Mouse (Mus musculus): ENCODE measurements around the gene Ramac.

Ramac gene

DNA sequence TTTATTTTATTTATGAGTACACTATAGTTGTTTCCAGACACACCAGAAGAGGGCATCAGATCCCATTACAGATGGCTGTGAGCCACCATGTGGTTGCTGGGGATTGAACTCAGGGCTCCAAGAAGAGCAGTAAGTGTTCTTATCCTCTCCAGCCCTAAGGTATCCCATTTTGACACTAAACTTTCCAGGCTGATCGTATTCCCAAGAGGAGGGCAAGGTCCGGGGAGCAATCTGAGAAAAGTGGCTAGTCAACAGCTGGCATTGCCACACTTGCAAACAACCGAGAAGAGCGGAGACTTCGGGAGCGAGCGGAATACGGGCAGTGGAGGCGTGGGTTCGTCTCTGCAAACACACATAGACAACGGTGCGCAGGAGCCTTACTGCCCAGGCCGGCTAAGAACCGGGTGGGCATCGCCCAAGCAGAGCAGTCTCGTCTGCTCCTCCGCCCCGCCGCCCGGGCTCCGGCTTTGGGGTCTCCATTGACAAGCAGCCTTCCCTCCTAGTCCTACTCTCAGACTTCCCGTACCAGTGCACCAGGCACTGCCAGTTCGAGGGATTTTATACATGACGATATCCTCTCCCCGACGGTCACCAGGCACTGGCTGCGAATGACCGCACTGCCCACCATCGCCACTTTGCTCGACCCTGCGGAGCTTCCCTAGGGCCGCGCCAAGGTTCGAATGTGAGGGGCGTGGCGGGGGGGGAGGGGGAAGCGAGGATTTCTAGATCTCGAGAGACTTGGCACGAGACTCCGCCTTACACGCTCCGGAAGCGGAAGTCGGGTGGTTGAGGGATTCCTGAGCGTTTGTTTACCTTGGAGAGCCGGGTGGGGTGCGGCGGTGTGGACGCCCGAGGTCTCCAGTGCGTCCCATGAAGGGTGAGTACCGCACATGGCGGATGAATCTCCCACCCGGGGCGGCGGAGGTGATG is at the start of gene Ramac:
TSS of gene Ramac (plus strand) at position 746 of the 930 bp plus-strand sequence.
- in situ Hi-C loops (cut with MboI, MseI) = loop anchor here (5.0 kb wide), 2 partner anchors 175 to 410 kb away; no protein-coding TSS in a partner anchor

DNA sequence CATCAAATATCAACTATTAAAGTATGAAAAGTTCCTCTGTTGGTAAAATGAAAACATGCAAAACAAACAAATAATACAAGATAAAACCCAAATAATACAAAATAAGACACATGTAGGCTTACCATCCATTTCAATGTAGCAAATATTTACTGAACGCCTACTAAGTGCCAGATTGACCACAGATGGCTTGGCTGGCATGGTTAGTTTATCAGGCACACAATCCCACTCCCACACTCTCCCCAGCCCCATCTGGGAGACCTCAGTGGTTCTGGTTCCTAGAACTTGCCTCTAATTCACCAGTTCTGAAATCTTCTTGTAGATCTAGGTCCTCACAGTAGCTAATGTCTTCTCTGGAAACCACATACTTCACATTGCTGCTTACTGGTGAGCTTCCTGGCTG is 44.1 kb upstream of the Ramac start:
- in situ Hi-C loops (cut with MboI, MseI) = no loop called here

DNA sequence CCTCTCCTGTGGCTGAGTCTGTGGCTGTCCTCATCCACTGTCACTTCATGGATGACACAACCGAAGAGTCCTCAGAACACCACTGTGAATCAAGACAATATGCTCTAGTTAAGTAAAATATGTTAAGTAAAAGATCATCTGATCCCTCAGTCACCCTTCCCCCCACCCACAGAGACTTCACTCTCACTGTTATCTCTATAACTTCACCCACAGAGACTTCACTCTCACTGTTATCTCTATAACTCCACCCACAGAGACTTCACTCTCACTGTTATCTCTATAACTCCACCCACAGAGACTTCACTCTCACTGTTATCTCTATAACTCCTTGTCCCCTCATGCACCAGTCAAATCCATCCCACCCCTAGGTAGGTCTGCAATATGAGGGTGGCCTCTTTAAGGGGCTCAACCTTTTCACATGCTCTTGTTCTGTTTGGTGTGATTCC is 43.5 kb upstream of the Ramac start:
- in situ Hi-C loops (cut with MboI, MseI) = no loop called here

DNA sequence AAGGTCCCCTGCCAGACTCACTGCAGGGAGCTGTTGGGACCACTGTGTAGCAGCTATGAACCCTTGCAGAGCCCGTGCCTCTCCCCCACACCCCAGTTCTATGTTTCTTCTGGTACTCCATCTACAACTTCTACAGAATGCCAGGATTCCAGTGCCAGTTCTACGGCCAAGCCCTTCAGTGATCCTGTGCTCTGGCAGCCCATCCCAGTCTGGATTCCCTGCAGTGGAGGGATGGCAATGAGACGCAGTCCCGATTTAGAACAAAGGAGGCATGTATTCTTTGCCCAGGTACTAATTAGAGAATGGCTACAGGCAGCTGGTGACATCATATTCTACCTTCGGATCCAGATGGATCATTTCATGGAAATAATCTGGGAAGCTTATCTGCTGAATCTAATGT is 41.5 kb upstream of the Ramac start:
- in situ Hi-C loops (cut with MboI, MseI) = no loop called here

DNA sequence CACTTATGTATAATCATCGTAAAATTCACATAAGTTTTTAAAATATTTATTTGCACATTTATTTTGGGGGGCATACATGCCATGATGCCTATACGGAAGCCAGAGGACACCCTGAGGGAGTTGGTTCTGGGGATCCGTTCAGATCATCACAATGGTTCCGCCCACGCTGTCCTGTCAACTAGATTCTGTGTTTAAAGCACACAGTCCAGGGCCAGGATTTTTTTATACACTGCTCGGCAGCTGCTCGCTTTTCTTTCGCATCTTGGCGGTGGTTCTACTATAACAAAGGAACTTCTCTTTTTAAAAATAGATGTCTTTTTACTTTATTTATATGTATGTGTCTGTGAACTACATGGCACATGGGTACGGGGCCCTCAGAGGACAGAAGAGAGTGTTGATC is 38.9 kb upstream of the Ramac start:
- in situ Hi-C loops (cut with MboI, MseI) = no loop called here

DNA sequence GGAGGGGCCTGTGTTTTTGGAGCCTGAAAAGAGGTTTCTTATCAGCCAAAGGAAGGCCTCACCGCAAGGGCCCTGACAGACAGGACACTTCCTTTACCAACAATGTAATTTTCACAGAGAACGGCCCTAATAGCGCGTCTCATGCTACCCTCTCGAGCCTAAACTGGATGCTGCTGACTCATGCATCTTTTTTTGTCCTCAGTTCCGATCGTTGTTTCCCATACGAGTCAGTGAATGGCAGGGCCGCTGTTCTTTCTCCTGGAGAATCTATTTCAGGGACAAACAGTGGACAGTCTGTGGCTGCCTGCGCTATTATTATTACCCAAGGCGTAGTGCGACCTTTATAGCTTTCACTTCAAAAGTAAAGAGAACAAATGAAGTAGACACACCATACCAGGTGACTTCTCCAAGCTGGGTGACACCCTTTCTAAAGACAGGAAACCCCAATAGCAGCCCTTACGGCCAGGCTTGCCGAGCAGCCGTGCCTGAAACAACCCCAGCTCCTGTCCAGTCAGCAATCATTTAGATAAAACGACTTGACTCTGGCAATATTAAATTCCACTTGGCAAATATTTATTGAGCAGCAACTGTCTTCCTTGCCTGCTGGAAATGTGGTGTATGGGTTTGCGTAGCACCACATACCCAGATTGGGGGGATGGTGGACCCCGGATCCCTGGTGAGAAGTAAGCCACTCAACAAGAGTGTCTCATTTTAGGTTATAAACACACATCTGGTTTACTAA is 36.6 kb upstream of the Ramac start:
- in situ Hi-C loops (cut with MboI, MseI) = no loop called here

DNA sequence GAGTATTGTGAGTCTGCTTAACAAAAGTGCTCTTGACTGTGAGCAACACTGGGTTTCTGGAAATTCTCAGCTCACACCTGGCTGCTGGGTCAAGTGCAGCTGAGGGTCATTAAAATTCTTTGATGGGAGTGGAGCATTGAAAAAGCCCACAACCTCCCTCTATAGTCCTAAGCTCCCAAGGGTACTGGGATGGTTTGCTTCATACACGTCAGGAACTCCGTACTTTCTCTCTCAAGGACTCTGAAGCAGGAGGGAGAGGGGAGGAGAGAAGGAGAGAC is 36.1 kb upstream of the Ramac start:
- in situ Hi-C loops (cut with MboI, MseI) = no loop called here

DNA sequence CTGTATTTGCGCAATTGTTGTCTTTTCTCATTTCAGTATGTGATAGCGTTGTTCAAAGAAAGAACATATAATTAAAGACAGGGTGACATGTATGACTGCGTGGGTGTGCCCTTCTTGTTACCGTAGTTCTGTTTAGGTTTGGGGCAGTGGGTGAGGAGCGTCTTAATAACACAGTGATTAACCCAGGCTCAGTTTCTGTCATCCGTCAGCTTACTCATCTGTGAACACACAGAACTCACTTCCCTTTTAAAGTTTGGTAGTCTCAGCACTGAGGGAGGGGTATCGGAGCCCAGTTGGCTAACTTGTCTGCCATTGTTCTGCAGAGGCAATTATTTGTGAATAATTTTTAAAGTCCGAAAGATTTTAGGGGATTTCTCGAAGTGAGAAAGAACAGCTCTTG is 35.0 kb upstream of the Ramac start:
- in situ Hi-C loops (cut with MboI, MseI) = no loop called here

DNA sequence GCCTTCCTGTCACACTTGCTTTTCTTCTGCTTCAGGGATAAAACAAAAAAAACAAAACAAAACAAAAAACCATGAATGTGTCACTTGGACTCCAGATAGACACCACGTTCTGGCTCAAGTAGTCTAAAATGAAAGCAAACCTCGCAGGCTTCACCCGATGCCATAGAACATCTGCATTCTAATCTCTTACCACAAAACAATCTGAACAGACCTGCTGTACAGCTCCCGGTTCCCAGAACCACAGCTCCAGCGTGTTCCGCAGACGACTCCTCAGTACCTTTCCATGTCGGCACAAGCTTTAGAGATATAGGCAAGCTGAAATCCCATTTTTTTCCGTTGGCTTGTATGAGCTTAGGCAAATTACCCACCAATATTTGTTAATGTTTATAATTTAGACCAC is 32.9 kb upstream of the Ramac start:
- in situ Hi-C loops (cut with MboI, MseI) = no loop called here

DNA sequence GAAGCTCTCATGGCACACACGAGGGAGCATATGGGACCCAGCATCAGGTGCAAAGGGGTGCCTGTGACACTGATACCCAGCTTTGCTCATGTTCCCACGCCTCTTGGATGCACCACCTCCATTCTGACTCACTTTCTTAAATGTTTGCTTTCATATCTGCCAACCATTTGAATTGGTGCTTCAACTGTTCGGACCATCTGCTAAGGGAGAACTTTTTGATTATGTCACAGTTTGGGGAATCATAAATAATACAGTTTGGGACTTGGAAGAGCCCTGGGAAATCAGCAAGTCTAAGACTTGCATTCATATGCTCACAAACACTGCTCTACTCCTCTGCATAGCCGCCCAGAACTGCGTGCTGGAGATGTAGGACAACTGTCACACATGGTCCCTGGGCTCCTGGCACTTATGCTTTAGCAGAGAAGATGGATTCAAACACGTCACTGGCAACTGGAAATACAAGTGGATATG is 31.5 kb upstream of the Ramac start:
- in situ Hi-C loops (cut with MboI, MseI) = no loop called here

DNA sequence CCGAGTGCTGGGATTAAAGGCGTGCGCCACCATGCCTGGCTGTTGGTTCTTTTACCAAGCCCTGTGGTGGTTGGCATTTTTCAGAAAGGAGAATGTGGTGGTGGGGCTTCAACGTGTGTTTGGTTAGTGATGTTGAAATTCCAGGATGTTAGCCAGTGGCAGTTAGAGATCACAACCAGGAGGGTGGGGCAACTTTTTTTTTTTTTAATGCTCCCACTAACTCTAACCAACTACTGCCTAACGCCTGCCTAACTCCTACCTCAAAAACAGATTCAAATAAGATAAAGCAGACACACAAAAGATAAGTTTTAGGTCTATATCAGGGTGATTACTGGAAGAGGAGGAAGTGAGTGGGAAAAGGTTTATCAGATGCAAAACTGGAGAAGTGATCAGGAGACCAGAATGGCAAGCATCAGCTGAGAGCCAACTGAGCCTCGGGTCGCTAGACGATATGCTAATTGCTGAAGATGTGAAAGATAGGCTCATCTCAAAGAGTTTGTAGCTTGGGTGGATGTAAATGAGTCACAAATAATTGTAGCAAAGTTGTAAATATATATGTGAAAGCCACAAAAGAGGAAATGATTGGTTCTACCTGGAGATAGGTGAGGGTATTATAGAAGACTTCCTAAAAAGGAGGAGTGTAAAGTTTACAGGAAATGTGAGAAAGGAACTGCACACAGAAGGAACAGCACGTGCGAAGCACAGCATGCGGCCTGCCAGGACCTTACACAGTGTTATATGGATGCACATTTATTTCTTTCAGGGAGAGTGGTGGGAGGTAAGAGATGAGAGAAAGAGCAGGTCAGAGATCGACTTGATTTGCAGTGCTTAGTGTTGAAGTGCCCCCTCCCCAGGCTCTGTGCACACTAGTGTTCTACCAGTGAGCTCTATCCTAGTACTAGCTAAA is 30.3 kb upstream of the Ramac start:
- in situ Hi-C loops (cut with MboI, MseI) = no loop called here

DNA sequence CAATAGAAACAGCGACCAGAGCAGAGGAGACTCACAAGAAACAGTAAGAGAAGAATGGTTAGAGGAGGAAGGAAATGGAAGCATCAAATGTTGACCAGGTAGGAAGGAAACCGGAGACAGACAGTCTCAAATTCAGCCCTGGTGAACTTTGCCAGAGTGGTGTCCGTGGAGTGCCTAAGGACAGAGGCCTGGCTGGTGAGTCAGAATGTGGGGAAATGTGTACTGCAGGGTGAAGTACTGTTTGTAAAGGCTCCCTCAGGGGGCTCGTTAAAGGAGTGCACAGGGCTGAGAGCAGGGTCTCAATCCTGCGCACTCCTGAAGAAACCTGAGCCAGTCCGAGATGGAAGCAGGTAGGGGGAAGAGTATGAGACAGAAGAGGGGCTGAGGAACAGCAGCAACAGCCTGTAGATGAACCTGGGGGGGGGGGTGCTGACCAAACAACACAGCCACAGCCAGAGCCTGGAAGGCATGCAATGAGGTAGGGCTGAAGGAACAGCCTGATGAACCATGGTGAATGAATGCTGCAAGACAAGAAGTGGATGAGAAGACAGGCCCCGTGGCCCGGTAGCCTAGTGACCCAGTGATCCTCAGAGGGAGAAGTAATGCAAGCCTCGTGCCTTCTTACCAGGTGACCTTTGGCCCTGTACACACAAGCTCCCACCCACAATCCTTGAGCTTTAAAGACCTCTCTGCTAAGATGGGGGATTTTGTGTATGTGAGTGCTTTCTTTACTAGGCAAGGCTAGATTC is 27.3 kb upstream of the Ramac start:
- in situ Hi-C loops (cut with MboI, MseI) = no loop called here

DNA sequence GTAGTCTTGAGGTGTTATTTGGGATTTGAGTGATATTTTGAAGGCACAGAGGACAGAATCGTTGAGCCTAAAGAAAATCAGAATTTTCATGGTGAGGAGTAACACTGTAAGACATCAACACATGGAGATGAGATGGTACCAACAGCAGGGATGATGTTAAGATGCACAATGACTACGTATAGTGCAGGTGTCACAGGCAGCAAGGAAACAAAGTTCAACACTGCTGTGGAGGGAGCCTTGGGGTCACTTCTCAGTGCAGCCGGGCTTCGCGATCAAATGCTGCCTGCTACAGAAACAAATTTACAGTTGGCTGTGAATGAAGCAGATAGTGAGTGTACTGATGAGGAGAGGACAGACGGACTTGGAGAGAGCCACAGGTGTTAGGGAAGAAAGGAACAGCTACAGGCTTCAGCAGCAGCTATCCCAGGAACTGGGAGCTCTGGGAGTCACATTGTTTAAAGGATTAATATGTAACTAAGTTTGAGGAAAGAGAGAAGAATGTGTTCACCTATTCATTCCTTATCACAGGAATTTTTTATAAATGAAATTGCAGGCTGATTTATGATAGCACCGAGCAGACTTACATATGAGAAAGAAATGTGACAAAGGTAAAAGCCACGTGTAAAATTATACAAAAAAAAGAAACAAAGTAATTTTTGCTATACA is 23.9 kb upstream of the Ramac start:
- in situ Hi-C loops (cut with MboI, MseI) = no loop called here

DNA sequence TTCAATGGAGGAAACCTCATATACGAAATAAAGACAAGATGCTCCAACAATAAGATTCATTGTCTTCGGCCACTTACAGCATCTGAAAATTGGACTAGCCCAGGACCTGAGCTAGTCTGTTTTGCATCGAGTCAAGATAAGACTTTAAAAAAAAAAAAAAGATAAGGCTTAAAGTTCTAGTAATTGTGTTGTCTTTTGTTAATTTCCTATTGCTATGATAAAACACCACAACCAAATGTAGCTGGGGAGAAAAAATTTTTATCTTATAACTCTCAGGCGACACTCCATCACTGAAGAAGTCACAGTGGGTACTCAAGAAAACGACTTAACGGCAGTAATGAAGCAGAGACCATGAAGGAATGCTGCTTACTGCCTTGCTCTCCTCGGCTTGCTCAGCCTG is 22.7 kb upstream of the Ramac start:
- in situ Hi-C loops (cut with MboI, MseI) = no loop called here

DNA sequence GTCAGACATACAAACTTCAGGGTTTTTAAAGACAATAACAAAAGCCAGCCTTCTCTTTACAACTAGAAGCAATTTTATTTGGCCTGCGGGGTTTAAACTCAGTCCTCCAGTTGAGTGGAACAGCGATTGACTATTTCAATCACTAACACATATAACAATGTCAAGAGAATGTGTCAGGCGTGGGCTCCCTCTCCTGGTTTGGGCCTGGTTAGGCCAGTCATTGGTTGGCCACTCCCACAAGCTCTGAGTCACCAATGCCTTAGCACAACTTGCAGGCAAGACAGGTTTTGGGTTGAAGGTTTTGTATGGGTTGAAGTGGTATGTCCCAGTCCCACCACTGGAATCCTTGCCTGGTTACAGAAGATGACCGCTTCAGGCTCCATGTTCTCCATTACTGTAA is 18.6 kb upstream of the Ramac start:
- in situ Hi-C loops (cut with MboI, MseI) = no loop called here

DNA sequence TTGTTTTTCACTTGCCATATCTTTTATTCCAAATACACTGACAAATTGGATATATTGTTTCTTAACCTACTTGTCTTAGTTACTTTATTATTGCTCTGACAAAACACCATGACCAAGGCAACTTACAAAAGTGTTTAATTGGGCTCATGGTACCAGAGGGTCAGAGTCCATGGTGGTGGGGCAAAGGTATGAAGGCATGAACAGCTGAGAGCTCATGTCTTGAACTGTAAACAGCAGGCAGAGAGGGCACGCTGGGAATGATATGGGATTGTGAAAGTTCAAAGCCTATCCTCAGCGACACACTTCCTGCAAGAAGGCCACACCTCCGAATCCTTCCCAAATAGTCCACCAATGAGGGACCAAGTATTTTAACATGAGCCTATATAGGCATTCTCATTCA is 14.8 kb upstream of the Ramac start:
- in situ Hi-C loops (cut with MboI, MseI) = loop anchor here in 1 of 2 experiments (5.0 kb wide), 1 partner anchor 196 kb away; no protein-coding TSS in a partner anchor

DNA sequence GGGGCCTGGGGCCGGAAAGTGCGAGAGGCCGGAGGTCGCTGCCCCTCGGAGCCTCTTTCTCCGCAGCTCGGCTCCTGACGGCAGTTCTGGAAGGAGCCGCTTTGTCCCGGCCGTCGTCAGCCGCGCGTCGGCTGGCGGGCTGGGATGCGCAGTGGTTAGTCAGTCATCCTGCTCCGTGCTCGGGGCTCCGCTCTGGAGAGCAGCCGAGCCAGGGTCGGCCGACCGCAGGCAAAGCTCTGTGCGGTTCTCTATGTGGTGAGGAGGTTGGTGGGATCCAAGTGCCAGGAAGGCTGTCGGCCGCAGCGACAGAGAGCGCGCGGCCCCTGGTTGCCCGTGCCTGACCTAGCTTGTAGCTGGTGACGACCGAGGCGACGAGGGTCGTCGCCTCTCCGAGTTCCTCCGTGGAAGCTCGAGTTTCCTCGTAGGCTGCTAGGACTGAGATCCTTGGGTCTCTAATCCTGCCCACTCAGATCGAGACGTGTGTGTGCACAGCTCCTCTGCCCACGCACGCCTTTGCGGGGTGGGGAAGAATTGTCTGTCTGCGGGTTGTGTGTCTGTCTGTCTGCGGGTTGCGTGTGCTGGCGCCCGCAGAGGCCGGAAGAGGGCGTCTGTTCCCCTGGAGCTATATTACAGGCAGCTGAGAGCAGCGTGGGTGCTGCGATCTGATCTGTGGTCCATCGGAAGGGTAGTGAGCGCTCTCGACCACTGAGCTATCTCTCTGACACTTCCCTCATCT is 553 bp downstream of the Ramac start:
- in situ Hi-C loops (cut with MboI, MseI) = loop anchor here (5.0 kb wide), 2 partner anchors 174 to 411 kb away; no protein-coding TSS in a partner anchor

DNA sequence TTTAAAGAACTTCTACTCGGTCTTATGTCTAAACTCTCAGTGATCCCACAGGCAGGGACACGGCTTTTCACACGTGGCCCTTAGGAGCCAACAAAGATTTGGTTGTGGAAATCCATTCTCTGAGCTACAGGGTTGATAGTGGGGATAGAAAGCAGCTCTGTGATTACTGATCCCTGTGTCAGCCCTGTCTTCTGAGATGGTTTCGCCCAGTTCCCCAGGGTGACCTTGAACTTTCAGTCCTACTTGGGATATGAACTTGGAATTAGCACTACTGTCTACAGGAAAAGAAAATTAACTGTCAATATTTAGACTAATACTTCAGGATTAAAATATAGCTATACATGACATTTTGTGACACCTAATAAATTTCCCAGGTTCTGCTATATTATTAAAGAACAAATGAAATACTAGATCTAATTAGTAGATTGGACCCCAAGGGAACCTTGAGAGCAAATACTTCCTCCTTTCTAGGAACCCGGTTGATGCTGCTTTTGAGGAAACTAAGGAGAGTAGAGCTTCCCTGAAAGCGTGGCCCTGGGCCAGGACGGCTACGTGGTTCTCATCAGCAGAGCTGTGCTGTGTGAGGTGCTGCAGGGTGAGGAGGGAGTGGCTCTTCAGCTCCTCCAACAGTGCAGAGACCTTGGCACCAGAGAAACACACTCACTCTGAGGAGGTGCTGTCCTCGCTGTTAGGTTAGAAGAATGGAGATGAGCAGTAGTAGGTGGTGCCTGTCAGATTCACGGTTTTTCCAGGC is 10.2 kb downstream of the Ramac start:
- in situ Hi-C loops (cut with MboI, MseI) = no loop called here

DNA sequence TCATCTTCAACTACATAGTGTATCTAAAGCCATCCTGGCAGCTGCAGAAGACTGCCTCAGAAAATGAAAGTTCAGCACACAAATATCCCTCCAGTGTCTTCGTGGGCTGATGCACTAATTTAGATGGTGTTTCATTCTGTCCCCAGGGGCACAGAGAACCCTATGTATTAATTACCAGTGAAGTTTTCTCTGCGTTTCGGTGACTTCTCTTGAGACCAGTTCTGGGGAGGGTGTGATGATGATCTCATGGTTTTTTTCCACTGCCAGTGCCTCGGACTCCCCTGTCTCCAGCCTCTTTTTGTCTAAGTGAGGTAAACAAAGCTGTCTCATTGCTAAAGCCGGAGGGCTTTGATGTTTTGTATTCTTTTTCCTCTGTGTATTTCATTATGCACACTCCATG is 12.6 kb downstream of the Ramac start:
- in situ Hi-C loops (cut with MboI, MseI) = no loop called here

Measured in T-helper 17 cell (primary cell).